Mouse (Mus musculus): ENCODE data around the gene Nsmce1.

The Nsmce1 gene

DNA sequence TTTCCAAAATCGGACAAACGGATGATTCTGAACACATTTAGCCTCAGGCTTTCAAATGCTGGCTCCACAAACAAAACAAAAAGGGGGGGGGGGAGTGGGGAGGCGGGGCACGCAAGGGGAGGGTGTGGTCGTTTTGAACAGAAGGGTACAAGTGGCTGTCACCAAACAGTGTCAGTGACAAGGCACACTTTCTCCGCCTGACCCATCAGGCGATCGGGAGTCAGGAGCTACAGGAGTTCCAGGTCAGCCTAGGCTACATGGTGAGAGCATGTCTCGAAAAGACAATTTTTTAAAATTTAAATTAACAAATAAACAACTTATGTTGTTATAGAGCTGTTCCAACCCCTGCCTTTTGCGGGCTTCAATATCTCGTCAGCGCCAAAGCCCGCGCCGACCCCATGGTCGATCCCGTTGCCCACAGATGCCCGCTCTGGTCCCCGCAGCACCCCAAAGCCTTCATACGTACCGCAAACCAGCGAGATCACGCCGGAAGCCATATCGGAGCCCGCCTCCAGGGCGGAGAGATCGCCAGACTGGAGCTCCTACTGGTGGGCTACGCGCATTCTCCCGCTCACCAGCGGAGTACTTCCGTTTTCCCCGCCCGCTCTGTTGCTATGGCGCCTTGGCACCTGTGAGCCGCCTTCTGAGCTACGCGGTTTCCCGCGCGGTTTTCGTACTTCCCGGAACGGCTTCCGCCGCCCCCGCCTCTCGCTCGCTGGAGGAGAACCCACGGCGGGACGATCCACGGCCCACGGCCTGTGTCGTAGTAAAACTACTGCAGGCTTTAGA, at the start of gene Nsmce1:
Gene Nsmce1, minus strand, starts transcription at position 650 of the 789 bp plus-strand sequence.
- DNase-seq: peak; percentile 95

GRCm38 (mm10) chr7:125541026-125541425, 49.6 kb upstream of the Nsmce1 start:
- no peak for DNase-seq

DNA sequence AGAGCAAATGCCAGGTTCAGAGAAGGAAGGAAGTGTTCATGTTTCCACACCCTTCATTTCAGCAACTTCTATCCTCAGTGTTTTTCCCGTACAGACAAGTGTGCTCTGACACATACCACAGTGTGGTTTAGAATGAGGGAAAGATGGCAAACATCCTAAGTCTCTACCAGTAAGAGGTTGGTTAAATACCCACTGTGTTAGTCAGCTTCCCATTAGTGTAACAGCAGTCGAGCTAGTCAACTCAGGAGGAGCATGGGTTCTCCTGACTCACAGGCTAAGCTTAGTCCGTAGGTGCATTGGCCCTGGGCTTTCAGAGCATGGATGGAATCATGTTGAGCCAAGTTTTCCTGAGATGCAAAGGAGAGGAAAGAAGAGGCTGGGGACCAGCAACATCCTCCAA, 48.0 kb upstream of the Nsmce1 start:
- DNase-seq: no peak

DNA sequence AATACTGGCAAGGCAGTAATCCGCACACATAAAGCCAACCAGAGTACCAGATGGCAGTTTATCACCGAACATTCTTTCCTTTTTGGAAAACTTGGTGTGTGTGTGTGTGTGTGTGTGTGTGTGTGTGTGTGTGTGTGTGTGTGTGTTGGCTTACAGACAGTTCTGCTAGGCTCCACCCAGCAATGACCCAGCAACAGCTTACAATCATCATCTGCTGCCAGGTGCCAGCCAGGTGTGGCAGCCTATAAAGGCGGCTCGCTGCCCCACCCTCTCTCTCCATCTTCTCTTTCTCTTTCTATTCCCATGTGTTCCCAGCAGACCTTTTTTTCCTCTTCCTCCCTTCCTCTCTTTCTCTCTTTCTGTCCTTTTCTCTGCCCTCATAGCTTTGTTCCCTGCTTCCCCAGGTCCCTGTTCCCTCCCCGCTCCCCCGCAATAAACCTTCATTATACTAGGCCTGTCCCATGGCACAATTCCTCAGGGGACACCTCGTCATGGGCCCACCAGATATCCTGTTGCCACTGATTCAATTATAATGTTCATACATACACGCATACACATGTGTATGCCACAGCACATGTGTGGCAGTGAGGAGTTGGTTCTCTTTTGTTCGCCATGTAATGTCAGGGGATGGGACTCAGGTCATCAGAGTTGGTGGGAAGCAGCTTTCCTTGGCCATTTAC, 36.6 kb upstream of the Nsmce1 start:
- no peak for DNase-seq

DNA sequence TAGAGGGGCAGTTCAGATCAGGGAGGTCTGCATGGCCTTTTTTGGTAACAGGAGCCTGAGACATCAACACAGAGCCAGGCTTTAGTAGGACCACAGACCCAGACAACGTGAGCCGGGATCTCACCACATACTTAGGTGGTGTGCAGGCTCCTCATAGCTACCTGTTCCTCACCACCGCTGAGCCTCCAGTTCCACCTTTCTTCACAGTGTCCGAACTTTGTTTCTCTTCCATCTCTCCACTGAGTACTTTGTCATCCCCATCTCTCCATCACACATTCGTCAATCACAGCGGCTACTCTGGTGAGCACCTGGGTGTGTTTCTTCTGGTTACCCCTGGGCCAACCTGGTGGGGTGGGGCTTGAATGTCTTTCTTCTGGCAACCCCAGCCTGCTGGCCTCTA, 35.8 kb upstream of the Nsmce1 start:
- no peak for DNase-seq

DNA sequence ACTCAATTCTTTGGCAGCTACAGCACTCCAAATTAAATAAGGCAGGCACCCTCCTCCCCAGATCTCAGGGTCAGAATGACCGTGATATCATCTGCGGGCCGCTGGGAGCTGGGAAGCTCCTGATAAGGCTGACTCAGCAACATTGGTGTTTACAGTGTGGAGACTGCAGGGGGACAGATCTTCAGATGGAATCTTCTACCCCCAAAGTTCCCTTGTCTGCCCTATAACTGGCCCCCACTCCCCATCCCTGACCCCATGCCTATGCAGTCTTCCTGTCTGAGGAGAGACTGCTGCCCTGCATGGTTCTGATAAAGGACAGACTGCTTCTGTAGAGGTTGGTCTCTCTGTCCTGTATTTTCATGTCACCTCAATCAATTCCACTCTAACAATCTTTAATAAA, 31.7 kb upstream of the Nsmce1 start:
- DNase-seq: no peak

GRCm38 (mm10) chr7:125519715-125520114, 28.3 kb upstream of the Nsmce1 start:
- DNase-seq: no peak

- DNase-seq: no peak
Observed at GRCm38 (mm10) chr7:125517470-125517869, 26.1 kb upstream of the Nsmce1 start.

DNA sequence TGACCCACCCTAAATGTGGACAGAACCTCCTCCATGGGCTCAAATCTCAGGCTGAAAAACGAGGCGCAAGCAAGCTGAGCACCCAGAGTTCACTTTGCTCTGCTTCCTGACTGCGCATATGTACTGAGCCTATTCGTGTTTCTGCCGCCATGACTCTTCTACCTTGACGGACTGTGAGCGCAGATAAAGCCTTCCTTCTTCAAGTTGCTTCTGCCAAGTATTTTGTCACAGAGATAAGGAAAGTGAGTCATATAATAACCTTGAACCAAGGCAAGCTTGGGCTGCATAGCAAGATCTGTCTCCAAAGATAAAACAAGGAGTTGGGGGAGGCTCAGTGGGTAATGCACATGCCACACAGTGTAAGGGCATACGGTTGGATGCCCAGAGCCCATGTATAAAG, 25.3 kb upstream of the Nsmce1 start:
- DNase-seq: no peak

- no peak for DNase-seq
Observed at GRCm38 (mm10) chr7:125515081-125515853, 23.9 kb upstream of the Nsmce1 start.

- no peak for DNase-seq
Observed at GRCm38 (mm10) chr7:125511852-125512251, 20.5 kb upstream of the Nsmce1 start.

DNA sequence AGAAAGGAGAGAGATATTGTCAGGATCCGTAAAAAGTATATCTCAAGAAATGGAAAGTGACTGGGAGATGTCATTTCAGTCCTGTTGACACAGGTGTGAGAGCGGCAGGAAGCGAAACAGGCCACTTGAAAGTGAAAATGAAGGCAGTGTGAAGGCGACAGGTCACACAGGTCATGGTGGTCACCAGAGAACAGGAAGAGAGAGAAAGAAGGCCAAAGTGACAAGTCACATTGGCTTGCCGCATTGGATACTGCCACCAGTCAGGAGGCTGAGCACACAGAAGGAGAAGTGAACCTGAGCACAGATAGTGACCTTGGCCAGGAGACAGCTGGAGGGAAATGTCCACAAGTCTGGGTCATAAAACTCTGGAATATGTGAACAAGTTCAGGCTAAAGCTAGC, 20.0 kb upstream of the Nsmce1 start:
- no peak for DNase-seq

- DNase-seq: no peak
Observed at GRCm38 (mm10) chr7:125507279-125507678, 15.9 kb upstream of the Nsmce1 start.

DNA sequence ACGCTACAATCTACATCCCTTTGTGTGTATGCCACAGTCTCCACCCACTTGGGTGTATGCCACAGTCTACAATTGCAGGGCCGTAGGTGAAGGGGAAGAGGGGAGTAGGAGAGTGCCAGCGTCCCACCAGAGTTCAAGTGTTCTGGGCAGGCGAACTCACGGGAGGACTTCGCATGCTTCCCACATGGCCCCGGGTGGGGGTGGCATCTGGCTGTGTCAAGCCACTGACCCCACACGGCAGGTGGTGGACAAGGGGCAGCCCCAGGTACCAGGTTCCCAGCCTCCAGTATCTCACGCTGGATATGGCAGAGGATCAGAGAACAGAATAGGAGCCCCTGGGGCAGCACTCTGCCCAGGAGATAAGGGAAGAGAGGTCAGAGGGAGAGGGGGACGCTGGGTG, 14.2 kb upstream of the Nsmce1 start:
- DNase-seq: no peak

- no peak for DNase-seq
Observed at GRCm38 (mm10) chr7:125504618-125505017, 13.2 kb upstream of the Nsmce1 start.

DNA sequence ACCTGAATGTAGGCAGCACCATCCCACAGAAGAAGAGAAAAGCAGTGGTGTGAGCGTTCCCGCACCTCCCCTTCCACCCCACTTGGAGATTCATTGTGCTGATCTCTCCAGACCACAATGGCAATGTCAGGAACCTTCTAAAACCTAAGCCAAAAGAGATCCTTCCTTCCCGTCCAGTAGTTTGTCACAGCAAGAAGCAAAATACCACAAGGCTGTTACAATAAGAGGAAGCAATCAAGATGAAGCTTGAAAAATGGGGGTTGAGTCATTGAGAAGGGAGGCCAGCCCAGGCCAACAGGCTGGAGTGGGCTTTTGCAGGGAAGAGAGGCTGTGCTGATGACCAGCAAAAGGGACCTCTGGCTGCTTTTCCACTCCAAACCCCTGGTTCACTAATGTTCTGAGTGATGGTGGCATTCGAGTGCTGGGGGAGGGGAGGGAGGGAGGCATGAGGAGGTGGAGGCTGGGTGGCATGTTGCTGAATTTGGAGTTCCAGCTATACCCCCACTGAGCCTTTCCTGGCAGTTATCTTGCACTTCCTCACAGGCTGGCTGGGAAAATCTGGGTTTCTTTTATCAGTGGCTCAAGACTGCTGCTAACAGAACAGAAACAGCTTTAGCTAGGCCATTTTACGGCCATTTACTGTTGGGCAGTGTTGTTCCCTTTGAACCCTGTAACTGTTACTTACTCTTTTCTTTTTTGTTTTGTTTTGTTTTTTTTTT, 12.1 kb upstream of the Nsmce1 start:
- no peak for DNase-seq

GRCm38 (mm10) chr7:125500879-125501278, 9.5 kb upstream of the Nsmce1 start:
- no peak for DNase-seq

- no peak for DNase-seq
Observed at GRCm38 (mm10) chr7:125499927-125500868, 8.8 kb upstream of the Nsmce1 start.

GRCm38 (mm10) chr7:125495864-125496440, 4.6 kb upstream of the Nsmce1 start:
- no peak for DNase-seq

DNA sequence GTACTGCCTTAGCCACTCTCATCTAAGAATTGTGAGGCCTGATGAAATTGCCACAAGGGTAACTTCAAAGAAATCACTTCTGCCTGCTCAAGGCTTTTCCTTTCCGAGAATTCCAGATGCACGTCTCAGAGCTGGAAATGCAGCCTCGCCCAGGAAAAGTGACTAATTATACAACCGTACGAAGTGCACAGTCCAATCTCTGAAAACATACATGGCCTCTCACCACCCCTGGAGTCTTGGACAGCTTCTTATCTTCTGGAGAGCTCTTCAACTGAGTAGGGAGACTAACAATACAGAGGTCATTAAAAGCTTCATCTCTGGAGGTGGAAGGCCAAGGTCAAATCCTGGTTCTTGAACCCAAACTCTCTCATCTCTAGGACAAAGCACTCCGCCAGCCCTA, 1.2 kb upstream of the Nsmce1 start:
- no peak for DNase-seq

DNA sequence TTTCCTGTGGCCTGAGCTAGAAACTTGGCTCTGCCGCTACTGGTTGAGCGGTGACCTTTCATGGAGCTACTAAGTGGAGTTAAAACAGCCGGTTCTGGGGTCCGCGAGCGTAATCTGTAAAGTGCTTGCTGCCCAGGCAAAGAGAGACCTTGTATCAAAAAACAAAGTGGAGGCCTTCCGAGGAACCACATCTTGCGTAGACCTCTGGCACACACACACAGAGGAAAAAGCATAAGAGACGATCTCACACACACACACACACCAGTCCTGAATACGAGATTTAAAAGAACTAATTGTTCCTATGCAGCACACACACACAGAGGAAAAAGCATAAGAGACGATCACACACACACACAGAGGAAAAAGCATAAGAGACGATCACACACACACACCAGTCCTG, 364 bp upstream of the Nsmce1 start:
- DNase-seq: no peak

DNA sequence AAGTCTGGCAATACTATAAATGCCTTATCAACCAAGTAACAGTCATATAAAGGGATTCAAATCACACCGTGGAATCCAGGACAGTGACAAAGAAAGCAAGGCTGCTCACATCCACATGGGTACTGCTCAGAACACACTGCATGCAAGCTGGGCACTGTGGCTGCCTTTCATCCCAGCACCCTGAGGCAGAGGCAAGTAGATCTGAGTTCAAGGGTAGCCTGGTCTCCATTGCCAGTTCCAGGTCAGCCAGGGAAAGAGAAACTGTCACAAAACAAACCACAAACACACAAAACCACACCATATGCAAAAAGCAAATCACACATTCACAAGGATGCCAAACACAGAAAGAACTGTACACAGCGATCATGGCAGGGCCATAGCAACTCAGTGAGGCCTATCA, 1.8 kb downstream of the Nsmce1 start:
- DNase-seq: no peak

Measured in cerebellum, adult 9-10 months (tissue).